Mouse (Mus musculus): ENCODE results near the gene Raet1d. TPM values are rescaled to one million over a fixed set of nuclear protein-coding genes. Genes with fewer than 3 reads are reported as not detected.
A peak's percentile ranks its signal among the peaks of the same experiment; 100 is the strongest.
"Not testable (repeated sequence)": the region's sequence is repeated elsewhere in the genome, so short reads cannot be mapped to it uniquely, and the experiment has no call there.

Gene Raet1d
- polyA plus RNA-seq, 1 experiment, result 7.4 TPM

DNA sequence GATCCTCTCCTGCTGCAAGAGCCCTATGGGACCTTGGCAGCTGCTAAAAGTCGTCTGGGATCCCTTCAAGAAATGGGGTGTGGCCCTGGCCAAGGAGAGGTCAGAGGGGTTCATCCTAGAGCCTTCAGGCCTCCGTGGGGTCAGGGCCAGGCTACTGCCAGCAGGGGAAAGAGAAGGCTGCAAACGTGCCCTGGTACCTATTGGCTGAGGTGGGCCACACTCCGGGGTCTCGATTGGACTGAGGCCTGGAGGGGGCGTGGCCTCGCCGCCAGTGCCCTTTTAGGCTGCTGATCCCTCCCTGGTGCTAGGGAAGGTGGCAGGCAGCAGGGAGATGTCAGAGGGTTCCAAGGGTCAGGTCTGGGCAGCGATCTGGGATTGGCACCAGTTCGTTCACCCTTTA is 20.9 kb downstream of the Raet1d start:
- not testable (repeated sequence) for H3K79me3 ChIP-seq (ENCODE audit: low read depth); H3K79me2 ChIP-seq (ENCODE audit: control insufficient read depth, insufficient read depth); H3K36me3 ChIP-seq (ENCODE audit: control insufficient read depth, insufficient read depth); H3K27me3 ChIP-seq (ENCODE audit: control insufficient read depth, insufficient read depth, insufficient read length); H3ac ChIP-seq (ENCODE audit: control insufficient read depth, insufficient read length, low read depth); H3K4me3 ChIP-seq (ENCODE audit: insufficient read depth, poor library complexity, severe bottlenecking)

DNA sequence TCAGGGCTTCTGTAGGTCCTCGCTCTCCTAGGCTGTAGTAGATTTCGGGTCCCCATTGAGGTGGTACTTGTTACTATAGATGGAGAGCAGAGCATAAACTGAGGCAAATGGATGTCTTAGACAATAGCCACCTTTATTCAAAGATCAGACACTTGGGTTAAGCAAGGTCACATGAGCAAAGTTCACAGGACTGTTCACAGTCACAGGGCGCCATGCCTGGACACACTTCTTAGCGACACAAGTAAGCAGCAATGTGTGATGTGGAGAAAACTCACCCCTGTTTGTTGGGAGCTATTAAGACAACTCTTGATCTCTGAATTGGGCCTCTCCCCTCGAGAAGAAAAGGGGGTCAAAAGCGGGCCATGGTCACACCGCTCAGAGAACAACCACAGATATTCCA is 29.8 kb downstream of the Raet1d start:
- not testable (repeated sequence) for H3K27me3 ChIP-seq (ENCODE audit: control insufficient read depth, insufficient read depth, insufficient read length); H3K4me3 ChIP-seq (ENCODE audit: insufficient read depth, poor library complexity, severe bottlenecking); H3K79me3 ChIP-seq (ENCODE audit: low read depth); H3ac ChIP-seq (ENCODE audit: control insufficient read depth, insufficient read length, low read depth); H3K36me3 ChIP-seq (ENCODE audit: control insufficient read depth, insufficient read depth); H3K79me2 ChIP-seq (ENCODE audit: control insufficient read depth, insufficient read depth)

DNA sequence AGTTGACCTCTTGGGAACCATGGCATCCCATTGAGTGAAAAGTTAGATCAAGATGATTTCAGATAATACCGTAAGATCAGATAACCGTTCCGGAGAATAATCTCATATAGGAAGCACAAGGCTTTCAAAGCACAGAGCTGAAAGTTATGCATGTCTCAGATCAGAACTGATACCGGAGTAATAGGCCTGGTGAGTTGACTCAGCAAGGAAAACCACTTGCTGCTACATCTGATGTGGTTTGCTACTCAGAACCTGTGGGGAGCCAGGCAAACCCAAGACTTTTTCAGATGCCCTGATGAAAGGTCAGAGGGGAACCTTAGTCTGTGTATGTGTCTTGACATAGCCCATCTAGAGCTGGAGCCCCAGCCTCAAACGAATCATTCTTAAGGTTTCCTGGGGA is 31.3 kb downstream of the Raet1d start:
- H3K27me3 ChIP-seq (ENCODE audit: control insufficient read depth, insufficient read depth, insufficient read length); H3K79me3 ChIP-seq (ENCODE audit: low read depth); H3ac ChIP-seq (ENCODE audit: control insufficient read depth, insufficient read length, low read depth); H3K4me3 ChIP-seq (ENCODE audit: insufficient read depth, poor library complexity, severe bottlenecking); H3K36me3 ChIP-seq (ENCODE audit: control insufficient read depth, insufficient read depth); H3K79me2 ChIP-seq (ENCODE audit: control insufficient read depth, insufficient read depth): not testable (repeated sequence)

DNA sequence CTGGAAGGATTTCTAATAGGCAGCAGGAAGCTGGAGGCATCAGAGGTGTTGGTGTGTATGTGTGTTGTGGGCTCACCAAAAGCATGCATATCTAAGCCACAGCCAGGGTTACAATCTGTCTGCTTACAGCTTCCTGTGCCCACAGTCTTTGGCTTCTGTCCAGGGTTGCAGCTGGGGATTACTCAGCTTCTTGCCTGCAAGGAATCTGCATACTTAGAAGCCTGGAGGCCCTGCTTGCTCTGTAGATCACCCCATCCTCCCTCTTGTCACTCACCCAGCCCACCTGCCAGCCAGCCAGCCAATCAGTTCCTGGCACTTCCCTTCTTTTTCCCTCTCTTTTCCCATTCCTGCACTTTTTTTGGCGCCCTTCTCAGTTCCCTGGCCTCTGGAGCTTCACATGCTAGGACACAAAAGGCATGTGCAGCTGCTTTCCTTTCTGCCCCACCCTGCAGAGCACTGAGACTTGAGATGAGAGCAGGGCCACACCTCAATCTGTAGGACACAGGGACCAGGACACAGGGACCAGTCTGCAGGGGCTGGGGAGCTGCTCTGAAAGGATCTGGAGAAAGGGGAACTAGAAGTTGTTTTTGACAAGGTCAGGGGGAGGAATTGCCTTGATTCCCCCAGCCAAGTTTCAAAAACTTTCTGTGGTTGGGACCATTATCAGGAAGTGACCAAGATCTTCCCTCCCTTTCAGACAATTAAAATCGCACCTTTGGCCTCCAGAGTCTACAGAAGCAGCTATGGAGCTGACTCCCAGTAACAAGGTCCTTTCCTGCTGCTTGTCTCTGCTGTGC is 32.9 kb downstream of the Raet1d start:
- not testable (repeated sequence) for H3K79me3 ChIP-seq (ENCODE audit: low read depth); H3ac ChIP-seq (ENCODE audit: control insufficient read depth, insufficient read length, low read depth); H3K4me3 ChIP-seq (ENCODE audit: insufficient read depth, poor library complexity, severe bottlenecking); H3K79me2 ChIP-seq (ENCODE audit: control insufficient read depth, insufficient read depth); H3K36me3 ChIP-seq (ENCODE audit: control insufficient read depth, insufficient read depth); H3K27me3 ChIP-seq (ENCODE audit: control insufficient read depth, insufficient read depth, insufficient read length)

DNA sequence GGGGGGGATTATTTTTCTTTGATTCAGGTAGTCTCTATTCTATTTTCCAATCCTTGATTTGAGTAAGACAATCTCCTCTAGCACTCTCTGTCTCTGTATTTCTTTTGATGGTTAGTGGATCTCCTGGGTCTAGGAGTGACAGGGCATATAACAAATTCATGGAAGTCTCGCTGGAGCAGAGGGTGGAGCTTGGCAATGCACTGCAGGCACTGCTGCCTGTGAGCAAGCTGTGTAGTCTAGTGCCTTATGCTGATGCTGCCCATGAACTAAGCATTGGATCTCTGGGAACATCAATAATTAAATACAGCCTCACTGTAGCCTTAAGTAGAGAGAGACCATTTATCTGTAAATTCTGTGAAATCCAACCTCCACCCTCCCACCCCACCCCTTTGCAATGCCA is 36.3 kb downstream of the Raet1d start:
- H3K27me3 ChIP-seq (ENCODE audit: control insufficient read depth, insufficient read depth, insufficient read length); H3ac ChIP-seq (ENCODE audit: control insufficient read depth, insufficient read length, low read depth); H3K79me3 ChIP-seq (ENCODE audit: low read depth); H3K4me3 ChIP-seq (ENCODE audit: insufficient read depth, poor library complexity, severe bottlenecking); H3K79me2 ChIP-seq (ENCODE audit: control insufficient read depth, insufficient read depth); H3K36me3 ChIP-seq (ENCODE audit: control insufficient read depth, insufficient read depth): not testable (repeated sequence)

DNA sequence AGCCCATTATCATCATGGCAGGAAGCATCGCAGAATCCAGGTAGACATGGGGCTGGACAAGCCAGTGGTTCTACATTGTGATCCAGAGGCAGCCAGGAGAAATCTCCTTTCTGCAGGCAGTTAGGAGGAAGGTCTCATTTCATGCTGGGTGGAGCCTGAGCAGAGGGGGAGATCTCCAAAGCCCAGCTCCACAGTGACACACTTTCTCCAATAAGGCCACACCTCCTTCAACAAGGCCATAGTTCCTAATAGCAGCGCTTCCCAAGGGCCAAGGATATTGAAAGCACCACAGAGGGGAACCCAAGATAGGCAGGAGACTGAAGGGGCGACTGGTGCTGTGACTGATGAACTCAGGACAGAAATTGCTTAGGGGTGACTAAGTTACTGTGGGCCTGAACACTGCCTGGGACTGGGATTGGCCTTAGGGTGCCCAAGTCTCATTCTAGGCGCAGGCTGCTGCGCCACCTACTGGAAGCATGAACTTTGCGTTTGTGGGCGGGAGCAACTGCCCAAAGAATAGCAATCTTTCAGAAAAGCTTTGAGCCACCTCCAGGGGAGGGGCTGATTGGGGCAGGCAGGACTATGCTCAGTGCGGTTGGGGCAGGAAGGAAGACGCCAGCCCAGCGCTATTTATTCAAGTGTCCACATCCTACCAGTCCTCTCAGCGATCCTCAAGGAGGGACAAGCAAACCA is 42.0 kb downstream of the Raet1d start:
- H3K4me3 ChIP-seq (ENCODE audit: insufficient read depth, poor library complexity, severe bottlenecking); H3K79me2 ChIP-seq (ENCODE audit: control insufficient read depth, insufficient read depth); H3K27me3 ChIP-seq (ENCODE audit: control insufficient read depth, insufficient read depth, insufficient read length); H3K36me3 ChIP-seq (ENCODE audit: control insufficient read depth, insufficient read depth); H3ac ChIP-seq (ENCODE audit: control insufficient read depth, insufficient read length, low read depth); H3K79me3 ChIP-seq (ENCODE audit: low read depth): not testable (repeated sequence)
- TF ChIP-seq CTCF (IDR thresholded peaks at IDR 0.05; ENCODE audit: control insufficient read depth, insufficient read depth, insufficient read length), result peak; percentile 56

DNA sequence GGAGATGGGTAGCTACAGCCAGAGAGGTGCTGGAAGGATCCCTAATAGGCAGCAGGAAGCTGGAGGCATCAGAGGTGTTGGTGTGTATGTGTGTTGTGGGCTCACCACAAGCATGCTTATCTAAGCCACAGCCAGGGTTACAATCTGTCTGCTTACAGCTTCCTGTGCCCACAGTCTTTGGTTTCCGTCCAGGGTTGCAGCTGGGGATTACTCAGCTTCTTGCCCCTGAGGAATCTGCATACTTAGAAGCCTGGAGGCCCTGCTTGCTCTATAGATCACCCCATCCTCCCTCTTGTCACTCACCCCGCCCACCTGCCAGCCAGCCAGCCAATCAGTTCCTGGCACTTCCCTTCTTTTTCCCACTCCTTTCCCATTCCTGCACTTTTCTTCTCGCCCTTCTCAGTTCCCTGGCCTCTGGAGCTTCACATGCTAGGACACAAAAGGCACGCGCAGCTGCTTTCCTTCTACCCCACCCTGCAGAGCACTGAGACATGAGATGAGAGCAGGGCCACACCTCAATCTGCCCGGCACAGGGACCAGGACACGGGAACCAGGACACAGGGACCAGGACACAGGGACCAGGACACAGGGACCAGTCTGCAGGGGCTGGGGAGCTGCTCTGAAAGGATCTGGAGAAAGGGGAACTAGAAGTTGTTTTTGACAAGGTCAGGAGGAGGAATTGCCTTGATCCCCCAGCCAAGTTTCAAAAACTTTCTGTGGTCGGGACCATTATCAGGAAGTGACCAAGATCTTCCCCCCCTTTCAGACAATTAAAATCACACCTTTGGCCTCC is 53.5 kb downstream of the Raet1d start:
- not testable (repeated sequence) for H3ac ChIP-seq (ENCODE audit: control insufficient read depth, insufficient read length, low read depth); H3K27me3 ChIP-seq (ENCODE audit: control insufficient read depth, insufficient read depth, insufficient read length); H3K79me3 ChIP-seq (ENCODE audit: low read depth); H3K79me2 ChIP-seq (ENCODE audit: control insufficient read depth, insufficient read depth); H3K4me3 ChIP-seq (ENCODE audit: insufficient read depth, poor library complexity, severe bottlenecking); H3K36me3 ChIP-seq (ENCODE audit: control insufficient read depth, insufficient read depth)

Other genes with a start within 250 kb of the Raet1d start
- 5.5 TPM for gene E030030I06Rik, start 211.3 kb upstream of the Raet1d start, polyA plus RNA-seq (2012; fragmentation: generic; extraction: Trizol)
- gene Raet1e, start 202.0 kb upstream of the Raet1d start, polyA plus RNA-seq (2012; fragmentation: generic; extraction: Trizol), result 15.0 TPM
- gene H60b, start 202.0 kb upstream of the Raet1d start, polyA plus RNA-seq (2012; fragmentation: generic; extraction: Trizol), result 0.32 TPM

Data from C2C12 (cell line).